Mouse (Mus musculus) C2C12 (cell line): ENCODE results near the gene Gm3448. TPM values are rescaled to one million over a fixed set of nuclear protein-coding genes. Genes with fewer than 3 reads are reported as not detected.
"Not testable (repeated sequence)": the region's sequence is repeated elsewhere in the genome, so short reads cannot be mapped to it uniquely, and the experiment has no call there.

Experiments used
- H3K27me3 ChIP-seq: one replicate; pipeline ENCODE4 v1.6.1; 2011; ENCODE audit not compliant: control insufficient read depth, insufficient read depth, insufficient read length
- H3K36me3 ChIP-seq: one replicate; pipeline ENCODE4 v1.6.1; 2011; ENCODE audit not compliant: control insufficient read depth, insufficient read depth
- H3K4me3 ChIP-seq: one replicate; pipeline ENCODE4 v1.5.1; 2011; ENCODE audit warnings: mild to moderate bottlenecking, control low read depth; ENCODE audit not compliant: poor library complexity, insufficient read depth, severe bottlenecking
- H3K79me2 ChIP-seq: one replicate; pipeline ENCODE4 v1.6.1; 2011; ENCODE audit not compliant: control insufficient read depth, insufficient read depth
- H3K79me3 ChIP-seq: one replicate; pipeline ENCODE4 v1.6.1; 2011; ENCODE audit warnings: low read depth, control low read depth
- H3ac ChIP-seq: one replicate; pipeline ENCODE3; 2011; ENCODE audit warnings: low read depth; ENCODE audit not compliant: control insufficient read depth, insufficient read length
- polyA plus RNA-seq: library from polyadenylated mRNA; unstranded; fragments of >200 nt; fragmentation: generic; extraction: Trizol; gene quantifications from one replicate; pipeline ENCODE4 v1.2.1, GENCODE M21; 2012; ENCODE audit warnings: missing spikeins

Gene Gm3448
- polyA plus RNA-seq, 1 experiment = 0.49 TPM

- not testable (repeated sequence) for H3ac ChIP-seq, H3K79me3 ChIP-seq, H3K4me3 ChIP-seq, H3K79me2 ChIP-seq, H3K36me3 ChIP-seq, H3K27me3 ChIP-seq
Observed at GRCm38 (mm10) chr17:15040455-15040854, 882 bp downstream of the Gm3448 start.

DNA sequence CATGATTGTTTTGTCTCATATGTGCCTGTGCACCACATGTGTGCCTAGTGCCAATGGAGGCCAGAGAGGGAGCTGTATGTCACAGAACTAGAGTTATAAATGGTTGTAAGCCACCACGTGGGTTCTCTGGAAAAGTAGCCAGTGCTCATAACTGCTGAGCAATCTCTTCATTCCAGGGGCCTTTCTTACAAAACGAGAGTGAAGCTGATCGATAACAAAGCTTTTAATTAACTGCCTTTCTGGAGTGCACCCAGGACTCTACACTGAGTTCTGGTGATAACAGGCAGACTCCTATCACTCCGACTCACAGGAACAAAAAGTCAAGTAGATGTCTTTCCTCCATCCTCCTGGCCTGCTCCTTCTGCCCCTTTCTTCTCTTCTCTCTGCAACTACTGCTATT, 9.9 kb downstream of the Gm3448 start:
- not testable (repeated sequence) for H3K36me3 ChIP-seq, H3K79me3 ChIP-seq, H3K27me3 ChIP-seq, H3K4me3 ChIP-seq, H3K79me2 ChIP-seq, H3ac ChIP-seq

DNA sequence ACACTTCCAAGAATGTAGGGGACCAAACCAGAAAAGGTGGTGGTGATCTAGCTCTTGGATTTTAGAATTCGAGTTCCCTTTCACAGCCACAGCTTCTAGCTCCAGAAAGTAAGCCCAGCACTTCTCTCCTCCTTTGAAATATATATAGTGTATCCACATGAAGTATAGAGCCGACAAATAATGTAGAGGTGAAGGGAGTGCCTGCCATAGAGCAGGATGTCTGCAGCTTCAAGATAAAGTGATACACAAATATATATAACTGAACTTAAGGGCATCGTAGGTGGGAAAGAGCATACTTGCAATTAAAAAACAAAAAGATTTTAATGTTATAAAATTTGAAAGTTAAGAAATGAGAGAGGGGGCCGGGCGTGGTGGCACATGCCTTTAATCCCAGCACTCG, 15.8 kb downstream of the Gm3448 start:
- not testable (repeated sequence) for H3ac ChIP-seq, H3K36me3 ChIP-seq, H3K79me3 ChIP-seq, H3K79me2 ChIP-seq, H3K27me3 ChIP-seq, H3K4me3 ChIP-seq

- H3K4me3 ChIP-seq, H3K79me2 ChIP-seq, H3K36me3 ChIP-seq, H3K27me3 ChIP-seq, H3K79me3 ChIP-seq, H3ac ChIP-seq: not testable (repeated sequence)
Observed at GRCm38 (mm10) chr17:15024502-15025193, 16.7 kb downstream of the Gm3448 start.

GRCm38 (mm10) chr17:15023878-15024492, 17.4 kb downstream of the Gm3448 start:
- H3K79me3 ChIP-seq, H3ac ChIP-seq, H3K79me2 ChIP-seq, H3K4me3 ChIP-seq, H3K27me3 ChIP-seq, H3K36me3 ChIP-seq: not testable (repeated sequence)

- H3K4me3 ChIP-seq, H3ac ChIP-seq, H3K79me2 ChIP-seq, H3K27me3 ChIP-seq, H3K36me3 ChIP-seq, H3K79me3 ChIP-seq: not testable (repeated sequence)
Observed at GRCm38 (mm10) chr17:15021503-15022220, 19.7 kb downstream of the Gm3448 start.

GRCm38 (mm10) chr17:15009706-15010413, 31.5 kb downstream of the Gm3448 start, which contains the start of gene Gm3435:
TSS of gene Gm3435 (plus strand) at chr17:15010176.
- not testable (repeated sequence) for H3K79me3 ChIP-seq, H3K79me2 ChIP-seq, H3K36me3 ChIP-seq, H3ac ChIP-seq, H3K27me3 ChIP-seq, H3K4me3 ChIP-seq

- not testable (repeated sequence) for H3K79me2 ChIP-seq, H3ac ChIP-seq
Observed at GRCm38 (mm10) chr17:15009088-15009487, 32.2 kb downstream of the Gm3448 start.

DNA sequence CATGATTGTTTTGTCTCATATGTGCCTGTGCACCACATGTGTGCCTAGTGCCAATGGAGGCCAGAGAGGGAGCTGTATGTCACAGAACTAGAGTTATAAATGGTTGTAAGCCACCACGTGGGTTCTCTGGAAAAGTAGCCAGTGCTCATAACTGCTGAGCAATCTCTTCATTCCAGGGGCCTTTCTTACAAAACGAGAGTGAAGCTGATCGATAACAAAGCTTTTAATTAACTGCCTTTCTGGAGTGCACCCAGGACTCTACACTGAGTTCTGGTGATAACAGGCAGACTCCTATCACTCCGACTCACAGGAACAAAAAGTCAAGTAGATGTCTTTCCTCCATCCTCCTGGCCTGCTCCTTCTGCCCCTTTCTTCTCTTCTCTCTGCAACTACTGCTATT, 41.3 kb downstream of the Gm3448 start:
- not testable (repeated sequence) for H3K27me3 ChIP-seq, H3K4me3 ChIP-seq, H3K36me3 ChIP-seq, H3K79me3 ChIP-seq, H3K79me2 ChIP-seq, H3ac ChIP-seq

More at GRCm38 (mm10) chr17:15009088-15009487, 32.2 kb downstream of the Gm3448 start:
- not testable (repeated sequence) for H3K36me3 ChIP-seq, H3K4me3 ChIP-seq, H3K79me3 ChIP-seq, H3K27me3 ChIP-seq

DNA sequence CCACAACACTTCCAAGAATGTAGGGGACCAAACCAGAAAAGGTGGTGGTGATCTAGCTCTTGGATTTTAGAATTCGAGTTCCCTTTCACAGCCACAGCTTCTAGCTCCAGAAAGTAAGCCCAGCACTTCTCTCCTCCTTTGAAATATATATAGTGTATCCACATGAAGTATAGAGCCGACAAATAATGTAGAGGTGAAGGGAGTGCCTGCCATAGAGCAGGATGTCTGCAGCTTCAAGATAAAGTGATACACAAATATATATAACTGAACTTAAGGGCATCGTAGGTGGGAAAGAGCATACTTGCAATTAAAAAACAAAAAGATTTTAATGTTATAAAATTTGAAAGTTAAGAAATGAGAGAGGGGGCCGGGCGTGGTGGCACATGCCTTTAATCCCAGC, 47.2 kb downstream of the Gm3448 start:
- not testable (repeated sequence) for H3K36me3 ChIP-seq, H3K79me3 ChIP-seq, H3K4me3 ChIP-seq, H3K27me3 ChIP-seq, H3ac ChIP-seq, H3K79me2 ChIP-seq

- H3K36me3 ChIP-seq, H3K79me3 ChIP-seq, H3ac ChIP-seq, H3K27me3 ChIP-seq, H3K79me2 ChIP-seq, H3K4me3 ChIP-seq: not testable (repeated sequence)
Observed at GRCm38 (mm10) chr17:14993139-14993832, 48.1 kb downstream of the Gm3448 start.
